Mouse (Mus musculus) kidney, embryonic 16.5 days (tissue): ENCODE data around the gene Rapgef4. TPM values are rescaled to one million over a fixed set of nuclear protein-coding genes. Genes with fewer than 3 reads are reported as not detected.

Source experiments
- ATAC-seq: fragments of 200-750 bp; cut with Nextera tagmentation; 2 replicates; pipeline ENCODE4 v1.8.0; 2017; ENCODE audit warnings: moderate TSS enrichment; ENCODE audit not compliant: low FRiP score, low TSS enrichment
- H3K27ac ChIP-seq: fragments of 300-500 bp; sonication (generic); 2 replicates; pipeline ENCODE4 v1.5.1; 2014; ENCODE audit warnings: low read length
- H3K27me3 ChIP-seq: fragments of 300-500 bp; sonication (generic); 2 replicates; pipeline ENCODE4 v1.6.1; 2014; ENCODE audit warnings: low read length, control low read depth, mixed read lengths; ENCODE audit not compliant: insufficient read depth
- H3K36me3 ChIP-seq: fragments of 300-500 bp; sonication (generic); 2 replicates; pipeline ENCODE4 v1.6.1; 2014; ENCODE audit warnings: low read length, control low read depth, mixed read lengths; ENCODE audit not compliant: insufficient read depth
- H3K4me1 ChIP-seq: fragments of 300-500 bp; sonication (generic); 2 replicates; pipeline ENCODE4 v1.6.1; 2014; ENCODE audit warnings: low read length, control low read depth, mixed read lengths; ENCODE audit not compliant: insufficient read depth
- H3K4me2 ChIP-seq: fragments of 300-500 bp; sonication (generic); replicated peaks from 2 replicates; pipeline ENCODE4 v1.6.1; 2014; ENCODE audit warnings: low read depth, low read length
- H3K4me3 ChIP-seq: fragments of 300-500 bp; sonication (generic); 2 replicates; pipeline ENCODE4 v1.5.1; 2014; ENCODE audit warnings: mild to moderate bottlenecking, low read length
- H3K9ac ChIP-seq: fragments of 300-500 bp; sonication (generic); replicated peaks from 2 replicates; pipeline ENCODE4 v1.6.1; 2014; ENCODE audit warnings: low read length
- H3K9me3 ChIP-seq: fragments of 300-500 bp; sonication (generic); 2 replicates; pipeline ENCODE4 v1.6.1; 2016; ENCODE audit warnings: low read length, control low read depth
- WGBS: fragments of 180-500 bp; shearing (Covaris S2); extraction: QIAGEN DNeasy Blood & Tissue Kit; methylation state at CpG from one replicate; pipeline ENCODE4 v1.1.7; 2014; 5-methylcytosine and 5-hydroxymethylcytosine counted together
- polyA plus RNA-seq: library from polyadenylated mRNA; unstranded; fragments of >200 nt; fragmentation: Nextera tagmentation; extraction: Ambion mirVana; gene quantifications from 2 replicates; pipeline ENCODE4 v1.2.1, GENCODE M21; 2015

Gene Rapgef4
- polyA plus RNA-seq, 1 experiment from 2014 or later = 6.9 TPM

- no peak overlapping the region for H3K4me3 ChIP-seq
- ATAC-seq = no peak
- no peak overlapping the region for H3K4me2 ChIP-seq
- H3K27ac ChIP-seq = no peak overlapping the region
- H3K27me3 ChIP-seq = no peaks in the 10 kb centered on the region
- H3K9me3 ChIP-seq = no peaks in the 10 kb centered on the region
- no peak overlapping the region for H3K9ac ChIP-seq
- no peaks in the 10 kb centered on the region for H3K4me1 ChIP-seq
- H3K36me3 ChIP-seq = no peaks in the 10 kb centered on the region
- 70% methylated on average over 2 of the region's 2 CpGs for WGBS
Measured at GRCm38 (mm10) chr2:72000102-72000501, 19.1 kb downstream of the Rapgef4 start.

DNA sequence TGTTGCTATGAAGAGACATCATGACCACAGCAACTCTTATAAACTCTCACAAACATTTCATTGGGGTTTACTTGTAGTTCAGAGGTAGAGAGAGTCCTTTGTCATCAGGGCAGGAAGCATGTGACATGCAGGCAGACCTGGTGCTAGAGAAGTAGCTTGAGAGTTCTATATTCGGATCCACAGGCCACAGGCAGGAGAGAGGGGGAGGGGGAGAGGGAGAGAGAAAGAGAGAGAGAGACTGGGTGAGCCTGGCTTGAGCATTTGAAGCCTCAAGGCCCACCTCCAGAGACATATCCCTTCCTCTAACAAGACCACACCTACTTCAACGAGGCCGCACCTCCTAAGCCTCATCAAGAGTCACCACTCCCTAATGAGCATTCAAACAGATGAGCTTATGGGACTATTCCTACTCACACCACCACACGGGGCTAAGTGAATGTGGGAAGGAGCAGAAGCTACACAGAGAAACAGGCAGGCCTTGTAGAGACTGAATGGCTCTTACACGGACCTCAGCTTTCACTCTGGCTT lies 21.9 kb downstream of the Rapgef4 start:
- no peak overlapping the region for H3K27ac ChIP-seq
- H3K4me3 ChIP-seq = no peak overlapping the region
- peaks cover 6% of the 10 kb centered on the region for H3K9me3 ChIP-seq
- ATAC-seq = no peak
- H3K4me2 ChIP-seq = no peak overlapping the region
- H3K36me3 ChIP-seq = no peaks in the 10 kb centered on the region
- WGBS = 81% methylated on average over 5 of the region's 5 CpGs
- H3K27me3 ChIP-seq = no peaks in the 10 kb centered on the region
- H3K9ac ChIP-seq = no peak overlapping the region
- H3K4me1 ChIP-seq = no peaks in the 10 kb centered on the region

- H3K9me3 ChIP-seq = peaks cover 6% of the 10 kb centered on the region
- ATAC-seq = no peak
- H3K9ac ChIP-seq = no peak overlapping the region
- no peaks in the 10 kb centered on the region for H3K36me3 ChIP-seq
- no peaks in the 10 kb centered on the region for H3K27me3 ChIP-seq
- no peak overlapping the region for H3K4me2 ChIP-seq
- 84% methylated on average over 13 of the region's 13 CpGs for WGBS
- no peak overlapping the region for H3K27ac ChIP-seq
- no peak overlapping the region for H3K4me3 ChIP-seq
- H3K4me1 ChIP-seq = no peaks in the 10 kb centered on the region
Measured at GRCm38 (mm10) chr2:72003756-72004525, 22.9 kb downstream of the Rapgef4 start.

DNA sequence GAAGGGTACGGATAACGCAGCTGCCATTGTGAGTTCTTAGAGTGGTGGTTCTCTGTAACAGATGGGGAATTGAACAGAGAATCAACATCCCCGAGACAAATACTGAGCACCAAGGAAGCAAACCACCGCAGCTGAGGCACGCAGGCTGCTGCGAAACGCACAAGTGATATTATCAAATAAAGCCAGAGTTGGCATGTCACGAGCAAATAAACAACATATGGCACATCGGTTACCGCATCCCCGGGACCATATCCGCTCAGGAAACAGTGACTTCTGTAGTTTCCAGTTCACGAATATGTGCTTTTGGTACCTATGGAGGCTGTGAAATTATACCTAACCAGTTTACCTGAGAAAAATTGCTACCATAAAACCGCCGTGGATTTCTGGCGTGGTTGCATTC lies 24.0 kb downstream of the Rapgef4 start:
- Histone ChIP-seq H3K27me3 (no peaks in the 10 kb centered on the region), H3K9ac (no peak overlapping the region), H3K4me1 (no peaks in the 10 kb centered on the region), H3K27ac (no peak overlapping the region), H3K36me3 (no peaks in the 10 kb centered on the region), H3K9me3 (peaks cover 6% of the 10 kb centered on the region), H3K4me2 (no peak overlapping the region), H3K4me3 (no peak overlapping the region)
- WGBS = 87% methylated on average over 16 of the region's 16 CpGs
- no peak for ATAC-seq

DNA sequence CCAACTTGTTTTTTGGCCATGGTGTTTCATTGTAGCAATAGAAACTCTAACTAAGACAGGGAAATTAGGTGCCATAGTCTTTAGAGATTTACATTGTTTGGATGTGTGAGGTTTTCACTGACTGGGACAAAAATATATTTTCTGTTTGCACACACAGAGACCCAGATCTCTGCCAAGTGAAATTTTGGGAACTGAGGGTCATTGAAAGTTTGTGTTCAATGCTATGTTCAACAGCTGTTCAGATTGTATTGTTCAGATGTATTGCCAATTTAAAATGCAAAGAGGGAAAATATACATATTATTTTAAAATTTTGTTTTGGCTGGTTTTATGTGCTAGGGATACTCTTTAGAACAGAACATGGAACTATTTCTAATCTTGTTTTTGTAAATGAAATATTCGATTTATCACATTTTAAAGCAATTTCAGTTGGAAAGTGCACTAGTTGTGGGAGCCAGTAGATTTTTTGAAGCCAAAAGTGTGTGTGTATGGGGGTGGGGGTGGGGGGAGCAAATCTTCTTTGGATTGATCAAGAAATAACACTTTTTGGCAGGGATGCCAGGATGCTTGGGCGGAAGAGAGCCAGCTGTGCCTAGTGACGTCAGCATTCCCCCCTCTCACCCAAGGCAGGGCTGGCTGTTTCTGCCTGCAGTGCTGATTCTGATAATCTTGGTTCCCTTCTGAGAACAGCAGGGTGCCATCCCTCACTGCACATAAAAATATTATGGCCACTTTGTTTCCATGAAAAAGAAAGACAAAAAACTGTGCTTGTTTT lies 28.6 kb downstream of the Rapgef4 start:
- H3K4me2 ChIP-seq = no peak overlapping the region
- H3K9ac ChIP-seq = no peak overlapping the region
- ATAC-seq = no peak
- no peaks in the 10 kb centered on the region for H3K27me3 ChIP-seq
- peaks cover 6% of the 10 kb centered on the region for H3K9me3 ChIP-seq
- H3K4me1 ChIP-seq = no peaks in the 10 kb centered on the region
- WGBS = 73% methylated on average over 3 of the region's 3 CpGs
- H3K4me3 ChIP-seq = no peak overlapping the region
- no peak overlapping the region for H3K27ac ChIP-seq
- no peaks in the 10 kb centered on the region for H3K36me3 ChIP-seq

- no peaks in the 10 kb centered on the region for H3K36me3 ChIP-seq
- no peak for ATAC-seq
- WGBS = 77% methylated on average over 8 of the region's 8 CpGs
- no peak overlapping the region for H3K4me2 ChIP-seq
- H3K4me3 ChIP-seq = no peak overlapping the region
- H3K9ac ChIP-seq = no peak overlapping the region
- no peaks in the 10 kb centered on the region for H3K27me3 ChIP-seq
- no peaks in the 10 kb centered on the region for H3K9me3 ChIP-seq
- no peak overlapping the region for H3K27ac ChIP-seq
- H3K4me1 ChIP-seq = no peaks in the 10 kb centered on the region
Measured at GRCm38 (mm10) chr2:72015366-72015765, 34.3 kb downstream of the Rapgef4 start.

DNA sequence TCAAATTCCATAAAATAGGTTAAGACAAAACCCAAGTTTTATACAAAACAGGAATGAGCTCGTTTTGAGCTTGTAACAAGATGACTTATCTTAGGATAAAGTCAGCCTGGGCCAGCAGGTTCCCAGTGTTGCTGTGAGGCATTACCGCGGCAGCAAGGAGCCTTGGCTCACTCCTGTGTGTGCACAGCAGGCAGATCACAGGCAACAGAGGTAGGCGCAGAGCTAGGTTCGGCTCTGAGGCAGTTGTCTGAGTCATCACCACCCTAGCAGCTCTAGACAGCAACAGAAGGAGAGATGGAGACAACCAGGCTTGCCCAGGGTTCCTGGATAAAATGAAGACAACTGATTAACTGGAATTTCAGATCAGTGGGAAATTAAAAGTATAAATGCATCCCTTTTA lies 35.0 kb downstream of the Rapgef4 start:
- no peaks in the 10 kb centered on the region for H3K4me1 ChIP-seq
- H3K27ac ChIP-seq = no peak overlapping the region
- 39% methylated on average over 5 of the region's 5 CpGs for WGBS
- H3K9me3 ChIP-seq = no peaks in the 10 kb centered on the region
- no peaks in the 10 kb centered on the region for H3K27me3 ChIP-seq
- ATAC-seq = no peak
- H3K4me2 ChIP-seq = no peak overlapping the region
- H3K36me3 ChIP-seq = no peaks in the 10 kb centered on the region
- no peak overlapping the region for H3K9ac ChIP-seq
- no peak overlapping the region for H3K4me3 ChIP-seq

GRCm38 (mm10) chr2:72017168-72017567 lies 36.1 kb downstream of the Rapgef4 start:
- Histone ChIP-seq H3K36me3 (no peaks in the 10 kb centered on the region), H3K9ac (no peak overlapping the region), H3K4me2 (no peak overlapping the region), H3K4me1 (no peaks in the 10 kb centered on the region), H3K27ac (no peak overlapping the region), H3K27me3 (no peaks in the 10 kb centered on the region), H3K4me3 (no peak overlapping the region), H3K9me3 (no peaks in the 10 kb centered on the region)
- ATAC-seq = no peak
- WGBS = 81% methylated on average over 2 of the region's 2 CpGs

GRCm38 (mm10) chr2:72018736-72019135 lies 37.7 kb downstream of the Rapgef4 start:
- Histone ChIP-seq H3K27ac (no peak overlapping the region), H3K4me3 (no peak overlapping the region), H3K36me3 (no peaks in the 10 kb centered on the region), H3K4me1 (no peaks in the 10 kb centered on the region), H3K9ac (no peak overlapping the region), H3K9me3 (no peaks in the 10 kb centered on the region), H3K4me2 (no peak overlapping the region), H3K27me3 (no peaks in the 10 kb centered on the region)
- WGBS = 93% methylated on average over 1 of the region's 1 CpGs
- no peak for ATAC-seq

- no peaks in the 10 kb centered on the region for H3K27me3 ChIP-seq
- no peaks in the 10 kb centered on the region for H3K9me3 ChIP-seq
- no peak overlapping the region for H3K4me3 ChIP-seq
- no peaks in the 10 kb centered on the region for H3K4me1 ChIP-seq
- H3K27ac ChIP-seq = no peak overlapping the region
- no peak overlapping the region for H3K4me2 ChIP-seq
- 92% methylated on average over 15 of the region's 15 CpGs for WGBS
- no peak overlapping the region for H3K9ac ChIP-seq
- ATAC-seq = no peak
- no peaks in the 10 kb centered on the region for H3K36me3 ChIP-seq
Measured at GRCm38 (mm10) chr2:72020755-72021154, 39.7 kb downstream of the Rapgef4 start.
